Mouse (Mus musculus) CH12.LX (cell line): ENCODE results near the gene Tmprss6.
A peak's percentile ranks its signal among the peaks of the same experiment; 100 is the strongest.

Source experiments
- IRF4 ChIP-seq: IDR thresholded peaks from 2 replicates; pipeline ENCODE4 v1.6.1; 2014; ENCODE audit warnings: low read depth, mild to moderate bottlenecking, inconsistent platforms, low read length, improper control_type of control experiment
- MAZ ChIP-seq: IDR thresholded peaks from 2 replicates; pipeline ENCODE4 v1.6.1; 2012; ENCODE audit warnings: low read depth, mild to moderate bottlenecking, inconsistent platforms, low read length, improper control_type of control experiment, moderate library complexity
- RAD21 ChIP-seq: IDR thresholded peaks from 2 replicates; pipeline ENCODE4 v1.6.1; 2011; ENCODE audit warnings: low read depth, mild to moderate bottlenecking, low read length, improper control_type of control experiment, moderate library complexity
- SMC3 ChIP-seq: IDR thresholded peaks from 2 replicates; pipeline ENCODE4 v1.6.1; 2011; ENCODE audit warnings: low read depth, low read length, improper control_type of control experiment
- ZC3H11A ChIP-seq: IDR thresholded peaks from 2 replicates; pipeline ENCODE4 v1.6.1; 2012; ENCODE audit warnings: low read depth, mild to moderate bottlenecking, inconsistent platforms, low read length, improper control_type of control experiment

DNA sequence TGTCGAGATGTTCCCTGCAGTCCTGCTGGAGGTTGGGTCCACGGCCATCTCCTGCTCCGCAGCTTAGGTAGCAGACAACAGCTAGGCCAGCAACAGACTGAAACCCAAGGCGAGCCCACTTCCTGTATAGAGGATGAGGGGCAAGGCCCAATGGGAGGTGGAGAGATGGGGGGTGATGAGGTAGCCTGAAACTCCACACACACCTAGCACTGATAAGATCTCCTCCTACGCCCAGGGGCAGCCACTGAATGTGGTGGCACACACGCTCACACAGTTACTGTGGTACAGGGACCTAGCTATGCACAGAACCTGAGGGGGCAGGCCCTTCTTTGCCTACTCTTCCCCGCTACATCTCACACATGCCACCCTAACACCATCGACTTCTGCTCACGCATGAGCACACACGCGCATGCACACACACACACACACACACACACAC is 26.6 kb upstream of the Tmprss6 start, which contains the start of gene Il2rb:
- TF ChIP-seq SMC3 (no peak), ZC3H11A (no peak), RAD21 (no peak; the same call in 1 of the 2 replicates), IRF4 (peak; percentile 33; the same call in 1 of the 2 replicates), MAZ (peak; percentile 70; the same call in 1 of the 2 replicates)
